Mouse (Mus musculus) liver, adult (tissue): ENCODE measurements around the gene Iqschfp.

Source experiments
- GATA4 ChIP-seq: IDR thresholded peaks from 2 replicates; pipeline ENCODE4 v1.6.1; 2014; ENCODE audit warnings: mild to moderate bottlenecking, low read length; ENCODE audit not compliant: insufficient replicate concordance

Gene Iqschfp

GRCm38 (mm10) chr3:68518041-68518440 lies 626.0 kb downstream of the Iqschfp start:
- TF ChIP-seq GATA4 = no peak

GRCm38 (mm10) chr3:68518586-68518985 lies 626.6 kb downstream of the Iqschfp start:
- no peak for TF ChIP-seq GATA4

- no peak for TF ChIP-seq GATA4
Observed at GRCm38 (mm10) chr3:68525361-68525878, 633.4 kb downstream of the Iqschfp start.

- TF ChIP-seq GATA4 = no peak
Observed at GRCm38 (mm10) chr3:68526416-68526815, 634.4 kb downstream of the Iqschfp start.

- no peak for TF ChIP-seq GATA4
Observed at GRCm38 (mm10) chr3:68527182-68527581, 635.1 kb downstream of the Iqschfp start.

GRCm38 (mm10) chr3:68531908-68532307 lies 639.9 kb downstream of the Iqschfp start:
- no peak for TF ChIP-seq GATA4

GRCm38 (mm10) chr3:68534571-68535051 lies 642.6 kb downstream of the Iqschfp start:
- TF ChIP-seq GATA4 = no peak

- TF ChIP-seq GATA4 = no peak
Observed at GRCm38 (mm10) chr3:68535160-68535728, 643.2 kb downstream of the Iqschfp start.

GRCm38 (mm10) chr3:68536071-68536470 lies 644.0 kb downstream of the Iqschfp start:
- TF ChIP-seq GATA4 = no peak

- no peak for TF ChIP-seq GATA4
Observed at GRCm38 (mm10) chr3:68541688-68542087, 649.7 kb downstream of the Iqschfp start.

GRCm38 (mm10) chr3:68542944-68543501 lies 651.0 kb downstream of the Iqschfp start:
- TF ChIP-seq GATA4 = no peak

- TF ChIP-seq GATA4 = no peak
Observed at GRCm38 (mm10) chr3:68544811-68545210, 652.8 kb downstream of the Iqschfp start.

- TF ChIP-seq GATA4 = no peak
Observed at GRCm38 (mm10) chr3:68545898-68546297, 653.9 kb downstream of the Iqschfp start.

GRCm38 (mm10) chr3:68555087-68555662 lies 663.1 kb downstream of the Iqschfp start:
- TF ChIP-seq GATA4 = no peak

- TF ChIP-seq GATA4 = no peak
Observed at GRCm38 (mm10) chr3:68556891-68557290, 664.9 kb downstream of the Iqschfp start.

GRCm38 (mm10) chr3:68558744-68559143 lies 666.7 kb downstream of the Iqschfp start:
- TF ChIP-seq GATA4 = no peak; the same call in 1 of the 2 replicates

- TF ChIP-seq GATA4 = no peak
Observed at GRCm38 (mm10) chr3:68560057-68560456, 668.0 kb downstream of the Iqschfp start.

- TF ChIP-seq GATA4 = no peak
Observed at GRCm38 (mm10) chr3:68562838-68563237, 670.8 kb downstream of the Iqschfp start.
